Mouse (Mus musculus): ENCODE data around the gene Tmem266. TPM values are rescaled to one million over a fixed set of nuclear protein-coding genes. Genes with fewer than 3 reads are reported as not detected.

Gene Tmem266
- total RNA-seq (2023) = not detected

DNA sequence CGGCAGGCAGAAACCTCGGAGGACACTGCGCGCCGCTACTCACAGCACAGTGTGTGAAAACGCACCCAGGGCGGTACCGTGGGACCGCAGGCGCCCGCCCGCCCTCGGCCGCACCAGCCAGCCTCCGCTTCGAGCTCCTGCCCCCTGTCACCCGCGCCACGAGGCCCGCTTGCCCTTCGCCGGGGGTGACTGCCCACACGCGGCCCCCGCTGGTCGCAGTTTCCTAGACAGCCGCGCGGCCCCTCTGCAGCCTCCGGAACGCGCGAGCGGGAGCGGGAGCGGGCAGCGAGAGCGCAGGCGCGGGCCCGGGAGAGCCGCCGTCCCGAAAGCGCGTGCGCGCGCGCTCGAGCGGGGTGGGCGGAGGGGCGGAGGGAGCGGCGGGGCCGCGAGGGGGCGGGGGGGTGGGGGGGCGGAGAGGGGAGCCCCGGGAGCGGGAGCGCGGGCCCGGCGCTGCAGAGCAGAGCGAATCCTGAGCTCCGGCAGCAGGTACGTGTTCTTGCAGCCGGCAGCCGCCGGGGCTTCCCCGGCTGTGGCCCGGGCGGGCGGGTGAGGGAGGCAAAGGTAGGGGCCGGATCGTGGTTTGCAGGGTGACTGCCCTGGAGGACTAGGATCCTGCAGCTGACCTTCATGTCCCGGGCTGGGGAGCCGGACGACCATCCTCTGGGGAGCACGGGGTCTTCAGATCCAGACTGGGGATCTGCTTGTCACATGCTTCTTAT is at the start of gene Tmem266, which contains the start of gene Nrg4:
Tmem266 (plus strand) TSS at position 399 of the 719 bp plus-strand sequence.
Nrg4 (minus strand) TSS at position 330 of the 719 bp plus-strand sequence.

Other genes with a start within 250 kb of the Tmem266 start
- 10 to 100 TPM; 42.1 to 46.4 TPM for gene Ube2q2, start 178.1 kb upstream of the Tmem266 start, total RNA-seq (2023)
- 10 to 100 TPM; 35.0 to 39.0 TPM for gene Fbxo22, start 118.0 kb upstream of the Tmem266 start, total RNA-seq (2023)
- not detected for gene Nrg4, start 69 bp upstream of the Tmem266 start, total RNA-seq (2023)
- gene Etfa, start 185.3 kb downstream of the Tmem266 start, total RNA-seq (2023) = 10 to 100 TPM; 44.6 to 45.3 TPM
- gene Isl2, start 211.8 kb downstream of the Tmem266 start, total RNA-seq (2023) = not detected

All from monocyte, adult 59 days (primary cell).